Mouse (Mus musculus): ENCODE results near the gene Taf1c.

GRCm38 (mm10) chr8:119623061-119623460 lies 18.0 kb upstream of the Taf1c start:
- TF ChIP-seq GATA1 (IDR thresholded peaks at IDR 0.05; ENCODE audit: borderline replicate concordance, low read length) (no peak), FLI1 (IDR thresholded peaks at IDR 0.05; ENCODE audit: low read length) (no peak)

Measured in megakaryocyte, embryonic 14.5 days (primary cell).